Mouse (Mus musculus) midbrain, embryonic 15.5 days (tissue): ENCODE measurements at regions not wholly inside any gene's neighbourhood (a gene's known extent, or its start where the extent isn't known, plus 50 kb on each side); places are given as distances from the start of the nearest gene placed in this dataset.
A peak's percentile ranks its signal among the peaks of the same experiment; 100 is the strongest.

ENCODE experiments used
- ATAC-seq: fragments of 200-750 bp; cut with Nextera tagmentation; replicated peaks from 2 replicates; pipeline ENCODE4 v1.8.0; 2017; ENCODE audit warnings: moderate TSS enrichment
- H3K27ac ChIP-seq: fragments of 300-500 bp; sonication (generic); 2 replicates; pipeline ENCODE4 v1.5.1; 2015; ENCODE audit warnings: mild to moderate bottlenecking, inconsistent platforms
- H3K27me3 ChIP-seq: fragments of 300-500 bp; sonication (generic); replicated peaks from 2 replicates; pipeline ENCODE4 v1.6.1; 2015; ENCODE audit warnings: inconsistent platforms
- H3K36me3 ChIP-seq: fragments of 300-500 bp; sonication (generic); replicated peaks from 2 replicates; pipeline ENCODE4 v1.6.1; 2015; ENCODE audit warnings: inconsistent platforms
- H3K4me1 ChIP-seq: fragments of 300-500 bp; sonication (generic); 2 replicates; pipeline ENCODE4 v1.6.1; 2015; ENCODE audit warnings: inconsistent platforms
- H3K4me2 ChIP-seq: fragments of 300-500 bp; sonication (generic); 2 replicates; pipeline ENCODE4 v1.6.1; 2015; ENCODE audit warnings: inconsistent platforms, mild to moderate bottlenecking, moderate library complexity
- H3K4me3 ChIP-seq: fragments of 300-500 bp; sonication (generic); 2 replicates; pipeline ENCODE4 v1.5.1; 2015; ENCODE audit warnings: mild to moderate bottlenecking, inconsistent platforms
- H3K9ac ChIP-seq: fragments of 300-500 bp; sonication (generic); 2 replicates; pipeline ENCODE4 v1.6.1; 2015; ENCODE audit warnings: mild to moderate bottlenecking, inconsistent platforms
- H3K9me3 ChIP-seq: fragments of 300-500 bp; sonication (generic); 2 replicates; pipeline ENCODE4 v1.6.1; 2016; ENCODE audit warnings: inconsistent platforms
- WGBS: fragments of 180-500 bp; shearing (Covaris S2); methylation state at CpG from one replicate; pipeline ENCODE4 v1.1.7; 2015; ENCODE audit warnings: mixed read lengths; 5-methylcytosine and 5-hydroxymethylcytosine counted together

GRCm38 (mm10) chr1:105168808-105169207 lies 187.7 kb downstream of the Rnf152 start:
- WGBS, result 88% methylated on average over 1 of the region's 1 CpGs
- H3K4me1 ChIP-seq, result no peaks in the 10 kb centered on the region
- H3K4me3 ChIP-seq, result no peak overlapping the region
- H3K27me3 ChIP-seq, result no peaks in the 10 kb centered on the region
- H3K27ac ChIP-seq, result no peak overlapping the region
- no peaks in the 10 kb centered on the region for H3K9me3 ChIP-seq
- no peaks in the 10 kb centered on the region for H3K36me3 ChIP-seq
- no peak overlapping the region for H3K9ac ChIP-seq
- no peak overlapping the region for H3K4me2 ChIP-seq
- no peak for ATAC-seq

DNA sequence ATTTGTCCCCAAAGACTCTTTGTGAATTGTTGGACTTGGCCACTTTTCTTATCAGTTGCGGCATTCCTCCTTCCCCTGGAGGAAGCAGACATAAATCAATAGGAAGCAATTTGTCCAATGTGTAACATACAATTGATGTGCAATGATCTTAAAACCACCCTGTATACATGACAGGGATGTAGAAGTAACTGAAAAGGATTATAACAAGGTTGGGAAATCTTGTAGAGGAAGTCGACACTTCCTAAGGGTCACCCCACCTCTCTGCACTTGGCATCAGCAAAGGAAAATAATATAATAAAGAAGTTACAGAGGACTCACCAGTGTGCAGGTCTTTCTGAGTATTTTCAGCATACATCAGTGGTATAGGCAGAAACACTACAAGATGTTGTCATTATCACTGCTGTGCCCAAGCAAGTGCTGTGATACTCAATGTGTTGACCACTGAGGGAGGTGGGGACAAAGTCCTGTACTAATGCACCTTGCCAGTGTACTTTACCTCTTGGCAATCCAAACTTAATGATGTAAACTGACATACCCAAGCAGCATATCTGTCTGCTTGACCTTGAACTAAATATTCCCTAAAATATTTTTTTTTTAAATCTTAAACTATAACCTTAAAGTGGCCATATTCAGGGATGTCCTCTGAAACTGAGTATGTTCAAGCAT lies 198.9 kb downstream of the Rnf152 start:
- no peak overlapping the region for H3K4me3 ChIP-seq
- H3K9ac ChIP-seq, result no peak overlapping the region
- no peaks in the 10 kb centered on the region for H3K9me3 ChIP-seq
- H3K4me1 ChIP-seq, result no peaks in the 10 kb centered on the region
- no peak overlapping the region for H3K4me2 ChIP-seq
- H3K27me3 ChIP-seq, result no peaks in the 10 kb centered on the region
- WGBS, result 80% methylated on average over 2 of the region's 2 CpGs
- no peaks in the 10 kb centered on the region for H3K36me3 ChIP-seq
- no peak for ATAC-seq
- no peak overlapping the region for H3K27ac ChIP-seq

- no peak for ATAC-seq
- WGBS, result 82% methylated on average over 6 of the region's 6 CpGs
- Histone ChIP-seq H3K27me3 (no peaks in the 10 kb centered on the region), H3K4me1 (no peaks in the 10 kb centered on the region), H3K9me3 (no peaks in the 10 kb centered on the region), H3K9ac (no peak overlapping the region), H3K36me3 (no peaks in the 10 kb centered on the region), H3K27ac (no peak overlapping the region), H3K4me3 (no peak overlapping the region), H3K4me2 (no peak overlapping the region)
Measured at GRCm38 (mm10) chr1:105152175-105152828, 204.2 kb downstream of the Rnf152 start.

DNA sequence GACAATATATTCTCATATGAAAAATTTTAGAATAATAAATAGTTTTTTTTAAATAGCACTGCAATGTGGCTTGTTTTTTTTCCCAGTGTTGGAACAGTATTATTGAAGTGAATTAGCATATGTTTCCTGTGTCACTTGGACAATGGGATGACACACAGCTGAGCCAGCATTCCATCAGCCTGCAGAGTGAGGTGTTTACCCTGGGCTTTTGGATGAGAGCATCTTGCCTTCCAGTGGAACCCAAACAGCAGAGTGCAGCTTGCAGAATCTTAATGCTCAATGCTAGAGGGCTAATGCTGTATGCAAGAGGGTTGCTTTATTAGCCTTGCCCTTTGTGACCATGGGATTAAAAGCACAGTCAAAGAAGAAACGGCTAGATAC lies 205.1 kb downstream of the Rnf152 start:
- H3K9me3 ChIP-seq, result no peaks in the 10 kb centered on the region
- no peaks in the 10 kb centered on the region for H3K36me3 ChIP-seq
- no peaks in the 10 kb centered on the region for H3K4me1 ChIP-seq
- no peak overlapping the region for H3K27ac ChIP-seq
- ATAC-seq, result no peak
- no peak overlapping the region for H3K4me2 ChIP-seq
- H3K9ac ChIP-seq, result no peak overlapping the region
- H3K4me3 ChIP-seq, result no peak overlapping the region
- 14% methylated on average over 1 of the region's 1 CpGs for WGBS
- no peaks in the 10 kb centered on the region for H3K27me3 ChIP-seq

- 0 out of 2 replicates have a peak, but pooled peaks have one; percentile 59 for ATAC-seq
- H3K4me3 ChIP-seq, result no peak overlapping the region
- no peak overlapping the region for H3K27ac ChIP-seq
- 62% methylated on average over 12 of the region's 12 CpGs for WGBS
- no peak overlapping the region for H3K4me2 ChIP-seq
- H3K9me3 ChIP-seq, result no peaks in the 10 kb centered on the region
- no peaks in the 10 kb centered on the region for H3K27me3 ChIP-seq
- no peaks in the 10 kb centered on the region for H3K4me1 ChIP-seq
- no peaks in the 10 kb centered on the region for H3K36me3 ChIP-seq
- H3K9ac ChIP-seq, result no peak overlapping the region
Measured at GRCm38 (mm10) chr1:105150624-105151465, 205.7 kb downstream of the Rnf152 start.

DNA sequence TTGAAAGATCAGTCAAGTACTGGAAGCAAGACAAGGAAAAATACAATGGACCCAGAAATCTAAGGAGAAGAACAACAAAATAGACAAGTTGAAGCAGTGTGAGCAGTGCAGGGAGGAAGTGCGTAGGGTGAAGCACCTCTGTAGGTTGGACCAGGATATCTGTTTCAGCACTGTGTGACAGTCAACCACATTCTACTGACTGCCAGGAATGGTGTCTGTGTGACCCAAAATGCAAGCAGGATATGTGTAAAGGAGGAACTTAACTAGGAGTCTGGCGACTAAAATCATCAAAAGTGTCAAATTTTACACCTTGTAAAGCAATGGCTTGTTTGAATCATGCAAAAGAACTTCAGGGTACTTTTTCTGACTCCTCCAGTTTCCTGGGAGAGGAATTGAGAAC lies 207.7 kb downstream of the Rnf152 start:
- Histone ChIP-seq H3K36me3 (no peaks in the 10 kb centered on the region), H3K27me3 (no peaks in the 10 kb centered on the region), H3K4me3 (no peak overlapping the region), H3K4me1 (no peaks in the 10 kb centered on the region), H3K27ac (no peak overlapping the region), H3K9me3 (no peaks in the 10 kb centered on the region), H3K4me2 (no peak overlapping the region), H3K9ac (no peak overlapping the region)
- no peak for ATAC-seq
- 95% methylated on average over 2 of the region's 2 CpGs for WGBS

GRCm38 (mm10) chr1:105148048-105148447 lies 208.5 kb downstream of the Rnf152 start:
- peak; percentile 61; the same call in 1 of the 2 replicates for ATAC-seq

GRCm38 (mm10) chr1:105123936-105124335 lies 232.6 kb downstream of the Rnf152 start:
- no peak overlapping the region for H3K9ac ChIP-seq
- WGBS, result 78% methylated on average over 4 of the region's 4 CpGs
- H3K27ac ChIP-seq, result no peak overlapping the region
- H3K36me3 ChIP-seq, result no peaks in the 10 kb centered on the region
- H3K4me1 ChIP-seq, result no peaks in the 10 kb centered on the region
- no peaks in the 10 kb centered on the region for H3K27me3 ChIP-seq
- ATAC-seq, result no peak
- no peaks in the 10 kb centered on the region for H3K9me3 ChIP-seq
- no peak overlapping the region for H3K4me2 ChIP-seq
- no peak overlapping the region for H3K4me3 ChIP-seq

More at GRCm38 (mm10) chr1:105148048-105148447, 208.5 kb downstream of the Rnf152 start:
- no peak overlapping the region for H3K4me3 ChIP-seq
- H3K4me2 ChIP-seq, result no peak overlapping the region
- H3K27me3 ChIP-seq, result no peaks in the 10 kb centered on the region
- H3K27ac ChIP-seq, result no peak overlapping the region
- no peak overlapping the region for H3K9ac ChIP-seq
- no peaks in the 10 kb centered on the region for H3K9me3 ChIP-seq
- H3K4me1 ChIP-seq, result no peaks in the 10 kb centered on the region
- no peaks in the 10 kb centered on the region for H3K36me3 ChIP-seq

- ATAC-seq, result no peak
- Histone ChIP-seq H3K9me3 (no peaks in the 10 kb centered on the region), H3K27ac (no peak overlapping the region)
Measured at GRCm38 (mm10) chr1:105117888-105118287, 238.6 kb downstream of the Rnf152 start.

DNA sequence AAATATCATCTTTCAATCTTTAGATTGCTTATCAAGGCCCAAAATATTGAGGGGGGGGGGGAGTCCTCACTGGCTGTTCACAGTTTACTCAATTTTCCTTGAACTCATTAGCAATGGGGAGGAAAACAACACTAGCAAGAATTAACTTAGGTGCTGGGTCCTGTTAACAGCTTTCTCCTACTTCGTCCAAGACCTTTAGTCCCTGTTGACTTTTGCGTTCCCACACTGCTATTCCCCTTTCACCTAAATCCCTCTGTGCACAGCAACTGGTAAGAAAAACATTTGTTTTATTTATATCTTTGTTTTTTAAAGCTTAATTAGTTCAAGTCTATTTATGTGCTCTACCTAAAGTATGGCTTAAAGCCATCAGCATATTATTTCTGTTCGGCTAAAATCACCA lies 240.3 kb downstream of the Rnf152 start:
- Histone ChIP-seq H3K36me3 (no peaks in the 10 kb centered on the region), H3K9ac (no peak overlapping the region), H3K27me3 (no peaks in the 10 kb centered on the region), H3K27ac (no peak overlapping the region), H3K4me1 (peaks cover 3% of the 10 kb centered on the region; the same call in 1 of the 2 replicates), H3K4me3 (no peak overlapping the region), H3K4me2 (no peak overlapping the region), H3K9me3 (no peaks in the 10 kb centered on the region)
- ATAC-seq, result no peak
- 84% methylated on average over 3 of the region's 3 CpGs for WGBS

More at GRCm38 (mm10) chr1:105117888-105118287, 238.6 kb downstream of the Rnf152 start:
- WGBS, result 88% methylated on average over 2 of the region's 2 CpGs
- Histone ChIP-seq H3K4me2 (no peak overlapping the region), H3K9ac (no peak overlapping the region), H3K36me3 (no peaks in the 10 kb centered on the region), H3K4me3 (no peak overlapping the region), H3K27me3 (no peaks in the 10 kb centered on the region), H3K4me1 (no peaks in the 10 kb centered on the region)

DNA sequence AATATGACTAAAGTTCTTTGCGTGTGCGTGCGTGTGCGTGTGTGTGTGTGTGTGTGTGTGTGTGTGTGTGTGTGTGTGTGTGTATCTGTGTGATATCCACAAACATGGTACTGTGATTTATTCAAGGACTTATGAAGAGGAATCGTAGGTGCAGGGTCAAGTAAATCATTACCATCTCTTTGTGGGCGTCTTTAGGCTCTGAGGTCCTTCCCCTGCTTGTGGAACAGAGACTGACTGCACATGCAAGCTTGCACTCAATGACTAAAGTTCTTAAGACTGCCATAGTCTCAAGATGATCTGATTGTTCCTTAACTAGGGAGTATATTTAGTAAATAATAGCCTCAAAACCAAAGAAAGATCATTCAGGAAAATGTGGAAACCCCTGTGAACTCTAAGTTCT lies 241.1 kb downstream of the Rnf152 start:
- Histone ChIP-seq H3K4me1 (peaks cover 4% of the 10 kb centered on the region; the same call in 1 of the 2 replicates), H3K36me3 (no peaks in the 10 kb centered on the region), H3K9me3 (no peaks in the 10 kb centered on the region), H3K4me3 (no peak overlapping the region), H3K9ac (no peak overlapping the region), H3K27me3 (no peaks in the 10 kb centered on the region), H3K27ac (no peak overlapping the region), H3K4me2 (no peak overlapping the region)
- ATAC-seq, result no peak
- 91% methylated on average over 6 of the region's 6 CpGs for WGBS

DNA sequence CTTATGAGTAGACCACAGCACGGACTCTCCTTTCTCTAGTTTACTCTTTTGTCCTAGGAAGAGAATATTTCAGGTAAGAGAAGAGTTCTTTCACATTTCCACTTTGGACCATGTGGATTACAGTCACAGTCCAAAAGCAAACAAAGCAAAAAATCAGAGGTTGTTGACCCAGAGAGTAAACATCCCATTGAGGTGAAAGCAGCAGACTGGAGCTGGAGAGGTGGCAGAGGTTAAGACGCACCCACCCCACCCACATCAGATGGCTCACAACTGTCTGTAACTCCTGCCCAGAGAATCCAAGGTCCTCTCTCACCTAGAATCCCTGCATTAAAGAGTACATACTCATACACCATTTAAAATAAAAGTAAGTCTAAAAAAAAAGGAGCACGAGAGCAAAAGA lies 241.7 kb downstream of the Rnf152 start:
- Histone ChIP-seq H3K4me1 (peaks cover 4% of the 10 kb centered on the region; the same call in 1 of the 2 replicates), H3K27me3 (no peaks in the 10 kb centered on the region), H3K4me2 (no peak overlapping the region), H3K4me3 (no peak overlapping the region), H3K27ac (no peak overlapping the region), H3K36me3 (no peaks in the 10 kb centered on the region), H3K9me3 (no peaks in the 10 kb centered on the region), H3K9ac (no peak overlapping the region)
- WGBS, result 95% methylated on average over 3 of the region's 3 CpGs
- no peak for ATAC-seq
